Mouse (Mus musculus) midbrain, postnatal 0 days (tissue): ENCODE results near the gene Spop. TPM values are rescaled to one million over a fixed set of nuclear protein-coding genes. Genes with fewer than 3 reads are reported as not detected.

ENCODE experiments used
- ATAC-seq: fragments of 200-750 bp; cut with Nextera tagmentation; 2 replicates; pipeline ENCODE4 v1.8.0; 2017; ENCODE audit warnings: moderate number of reproducible peaks, mild to moderate bottlenecking, moderate TSS enrichment, moderate library complexity; ENCODE audit not compliant: low FRiP score
- DNase-seq: peaks from one replicate; pipeline ENCODE4 v3.0.0-alpha.2; 2015; ENCODE audit warnings: low spot score
- H3K27ac ChIP-seq: fragments of 300-500 bp; sonication (generic); 2 replicates; pipeline ENCODE4 v1.5.1; 2014; ENCODE audit warnings: low read depth, mild to moderate bottlenecking, low read length, mixed read lengths
- H3K27me3 ChIP-seq: fragments of 300-500 bp; sonication (generic); 2 replicates; pipeline ENCODE4 v1.6.1; 2014; ENCODE audit warnings: low read length, control low read depth, mixed read lengths; ENCODE audit not compliant: insufficient read depth
- H3K36me3 ChIP-seq: fragments of 300-500 bp; sonication (generic); 2 replicates; pipeline ENCODE4 v1.6.1; 2014; ENCODE audit warnings: low read length, control low read depth, mixed read lengths; ENCODE audit not compliant: insufficient read depth
- H3K4me1 ChIP-seq: fragments of 300-500 bp; sonication (generic); 2 replicates; pipeline ENCODE4 v1.6.1; 2014; ENCODE audit warnings: mild to moderate bottlenecking, control low read depth, antibody characterized with exemption, low read length, mixed read lengths; ENCODE audit not compliant: insufficient read depth
- H3K4me2 ChIP-seq: fragments of 300-500 bp; sonication (generic); 2 replicates; pipeline ENCODE4 v1.6.1; 2014; ENCODE audit warnings: low read depth, mild to moderate bottlenecking, low read length, mixed read lengths; ENCODE audit not compliant: poor library complexity, severe bottlenecking
- H3K4me3 ChIP-seq: fragments of 300-500 bp; sonication (generic); 2 replicates; pipeline ENCODE4 v1.5.1; 2014; ENCODE audit warnings: low read depth, mild to moderate bottlenecking, low read length, moderate library complexity
- H3K9ac ChIP-seq: fragments of 300-500 bp; sonication (generic); replicated peaks from 2 replicates; pipeline ENCODE4 v1.6.1; 2014; ENCODE audit warnings: mild to moderate bottlenecking, low read length, moderate library complexity, mixed read lengths; ENCODE audit not compliant: poor library complexity, severe bottlenecking
- H3K9me3 ChIP-seq: fragments of 300-500 bp; sonication (generic); 2 replicates; pipeline ENCODE4 v1.6.1; 2016; ENCODE audit warnings: low read length, control low read depth
- CTCF ChIP-seq: IDR thresholded peaks from 2 replicates; pipeline ENCODE4 v1.5.1; 2016; ENCODE audit warnings: antibody characterized with exemption, mild to moderate bottlenecking
- WGBS: fragments of 180-500 bp; shearing (Covaris S2); extraction: QIAGEN DNeasy Blood & Tissue Kit; methylation state at CpG from one replicate; pipeline ENCODE4 v1.1.7; 2014; 5-methylcytosine and 5-hydroxymethylcytosine counted together
- polyA plus RNA-seq: library from polyadenylated mRNA; unstranded; fragments of >200 nt; fragmentation: Nextera tagmentation; extraction: Ambion mirVana; gene quantifications from 2 replicates; pipeline ENCODE4 v1.2.1, GENCODE M21; 2015
- total RNA-seq: library from RNA; depleted of rRNA; stranded (reverse); fragments of >200 nt; gene quantifications from 2 replicates; pipeline ENCODE4 v1.2.3, GENCODE M21; 2014

The Spop gene
- total and polyA plus RNA-seq, 2 experiments from 2014 or later = 54.3 to 231 TPM

DNA sequence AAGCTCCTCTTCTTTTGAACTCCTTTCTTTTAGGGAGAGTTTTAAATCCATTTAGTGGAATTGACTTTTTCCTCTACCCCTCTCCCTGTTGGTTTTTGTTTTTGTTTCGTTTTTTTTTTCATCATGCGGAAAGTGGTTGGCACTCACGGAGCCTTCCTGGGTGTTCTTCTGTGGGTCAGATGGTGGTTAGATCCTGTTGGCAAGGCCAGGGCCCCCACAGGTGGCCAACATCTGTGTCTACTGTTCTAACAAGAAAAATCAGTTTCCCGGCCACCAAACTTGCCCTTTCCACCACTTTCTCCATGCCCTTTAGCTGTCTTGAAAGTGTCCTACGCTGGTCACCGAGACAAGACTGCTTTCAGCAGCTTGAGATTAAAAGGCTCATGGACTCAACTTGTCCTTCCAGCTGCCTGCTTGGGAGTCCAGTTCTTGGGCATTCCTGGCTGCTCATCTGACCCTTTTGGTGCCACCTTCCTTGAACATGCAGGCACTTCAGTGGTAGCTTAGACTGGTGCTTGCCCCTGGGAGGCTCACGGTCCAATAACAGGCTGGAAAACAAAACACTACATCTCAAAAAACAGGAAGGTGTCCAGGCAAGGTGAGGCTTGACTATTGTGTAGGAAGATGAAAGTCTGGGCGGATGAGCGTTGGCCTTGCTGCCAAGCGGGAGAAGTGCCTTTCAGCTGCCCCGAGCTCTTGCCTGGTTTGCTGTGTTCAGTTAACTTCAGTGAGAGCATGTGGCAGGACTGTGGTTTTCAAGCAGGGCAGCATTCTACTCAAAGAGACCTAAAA is 21.0 kb upstream of the Spop start:
- Histone ChIP-seq H3K4me3 (no peak overlapping the region), H3K9ac (no peak overlapping the region), H3K27me3 (no peaks in the 10 kb centered on the region), H3K27ac (no peak overlapping the region), H3K36me3 (peaks cover 31% of the 10 kb centered on the region), H3K4me1 (0 out of 2 replicates have a peak, but pooled peaks cover 4% of the 10 kb centered on the region), H3K9me3 (no peaks in the 10 kb centered on the region), H3K4me2 (no peak overlapping the region)
- 75% methylated on average over 11 of the region's 11 CpGs for WGBS
- TF ChIP-seq CTCF = no peak
- no peak for ATAC-seq
- peak; percentile 27 for DNase-seq

DNA sequence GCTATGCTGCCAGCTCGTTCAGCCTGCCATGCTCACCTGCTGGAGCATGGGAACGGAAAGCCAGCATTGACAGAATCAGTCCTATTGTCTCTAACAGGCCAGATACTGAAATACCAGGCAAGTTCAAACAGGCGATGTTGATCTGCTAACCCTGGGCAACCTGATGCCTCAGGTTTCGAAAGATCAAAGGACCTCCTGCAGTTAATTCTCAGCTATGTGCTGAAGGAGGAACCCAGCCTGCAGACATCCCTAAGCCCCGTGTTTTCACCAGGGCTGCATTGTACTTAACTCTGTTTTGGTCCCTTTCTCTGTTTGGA is 20.4 kb upstream of the Spop start:
- Histone ChIP-seq H3K4me1 (0 out of 2 replicates have a peak, but pooled peaks cover 4% of the 10 kb centered on the region), H3K4me3 (no peak overlapping the region), H3K36me3 (peaks cover 26% of the 10 kb centered on the region), H3K27me3 (no peaks in the 10 kb centered on the region), H3K9me3 (no peaks in the 10 kb centered on the region), H3K9ac (no peak overlapping the region), H3K4me2 (no peak overlapping the region), H3K27ac (no peak overlapping the region)
- ATAC-seq (no peak), DNase-seq (no peak)
- WGBS = 26% methylated on average over 5 of the region's 5 CpGs
- TF ChIP-seq CTCF = no peak

DNA sequence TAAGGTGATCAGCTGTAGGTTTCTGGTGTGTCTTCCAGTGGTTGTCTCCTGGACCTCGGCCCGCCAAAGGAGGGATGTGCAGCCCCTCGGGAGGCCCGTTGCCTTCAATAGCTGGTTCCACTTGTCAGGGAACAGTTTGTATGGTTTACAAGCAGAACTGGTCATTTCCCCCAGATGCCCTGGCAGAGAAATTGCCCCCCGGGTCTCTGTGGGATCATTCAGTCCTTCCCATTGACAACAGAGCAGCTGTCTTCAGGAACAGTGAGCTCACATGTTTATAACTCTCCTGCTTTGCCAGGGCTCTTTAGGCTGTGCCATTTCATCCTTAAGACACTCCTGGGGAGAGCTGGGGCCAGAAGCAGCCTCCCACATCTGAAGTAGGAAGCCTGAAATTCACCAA is 19.8 kb upstream of the Spop start:
- ATAC-seq (no peak), DNase-seq (peak; percentile 58)
- Histone ChIP-seq H3K4me1 (0 out of 2 replicates have a peak, but pooled peaks cover 4% of the 10 kb centered on the region), H3K27me3 (no peaks in the 10 kb centered on the region), H3K27ac (no peak overlapping the region), H3K9me3 (no peaks in the 10 kb centered on the region), H3K4me2 (no peak overlapping the region), H3K36me3 (peaks cover 19% of the 10 kb centered on the region), H3K9ac (no peak overlapping the region), H3K4me3 (no peak overlapping the region)
- 48% methylated on average over 5 of the region's 5 CpGs for WGBS
- no peak for TF ChIP-seq CTCF

DNA sequence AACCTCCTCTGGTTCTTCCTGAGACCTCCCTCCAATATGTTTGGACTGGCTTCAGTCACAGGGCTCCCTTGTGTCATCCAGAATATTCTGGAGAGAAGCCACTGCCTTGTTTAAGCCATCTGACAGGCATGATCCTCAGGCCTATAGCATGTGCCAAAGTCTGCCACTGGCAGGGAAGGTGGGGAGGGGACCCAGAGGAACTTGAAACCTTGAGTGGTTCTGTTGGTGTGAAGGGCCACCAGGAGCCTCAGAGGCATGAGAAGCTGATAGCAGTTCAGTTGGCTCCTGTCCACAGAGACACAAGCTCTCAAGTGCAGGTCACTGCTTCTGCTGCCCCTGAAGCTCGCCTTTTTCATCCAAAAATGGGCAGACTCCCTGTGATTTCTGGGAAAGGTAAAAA is 17.3 kb upstream of the Spop start:
- TF ChIP-seq CTCF = no peak
- 50% methylated on average over 1 of the region's 1 CpGs for WGBS
- Histone ChIP-seq H3K9me3 (no peaks in the 10 kb centered on the region), H3K9ac (no peak overlapping the region), H3K36me3 (peaks cover 2% of the 10 kb centered on the region; the same call in 1 of the 2 replicates), H3K4me2 (no peak overlapping the region), H3K4me1 (0 out of 2 replicates have a peak, but pooled peaks cover 4% of the 10 kb centered on the region), H3K27me3 (no peaks in the 10 kb centered on the region), H3K27ac (no peak overlapping the region), H3K4me3 (no peak overlapping the region)
- ATAC-seq = no peak
- DNase-seq = peak; percentile 30

DNA sequence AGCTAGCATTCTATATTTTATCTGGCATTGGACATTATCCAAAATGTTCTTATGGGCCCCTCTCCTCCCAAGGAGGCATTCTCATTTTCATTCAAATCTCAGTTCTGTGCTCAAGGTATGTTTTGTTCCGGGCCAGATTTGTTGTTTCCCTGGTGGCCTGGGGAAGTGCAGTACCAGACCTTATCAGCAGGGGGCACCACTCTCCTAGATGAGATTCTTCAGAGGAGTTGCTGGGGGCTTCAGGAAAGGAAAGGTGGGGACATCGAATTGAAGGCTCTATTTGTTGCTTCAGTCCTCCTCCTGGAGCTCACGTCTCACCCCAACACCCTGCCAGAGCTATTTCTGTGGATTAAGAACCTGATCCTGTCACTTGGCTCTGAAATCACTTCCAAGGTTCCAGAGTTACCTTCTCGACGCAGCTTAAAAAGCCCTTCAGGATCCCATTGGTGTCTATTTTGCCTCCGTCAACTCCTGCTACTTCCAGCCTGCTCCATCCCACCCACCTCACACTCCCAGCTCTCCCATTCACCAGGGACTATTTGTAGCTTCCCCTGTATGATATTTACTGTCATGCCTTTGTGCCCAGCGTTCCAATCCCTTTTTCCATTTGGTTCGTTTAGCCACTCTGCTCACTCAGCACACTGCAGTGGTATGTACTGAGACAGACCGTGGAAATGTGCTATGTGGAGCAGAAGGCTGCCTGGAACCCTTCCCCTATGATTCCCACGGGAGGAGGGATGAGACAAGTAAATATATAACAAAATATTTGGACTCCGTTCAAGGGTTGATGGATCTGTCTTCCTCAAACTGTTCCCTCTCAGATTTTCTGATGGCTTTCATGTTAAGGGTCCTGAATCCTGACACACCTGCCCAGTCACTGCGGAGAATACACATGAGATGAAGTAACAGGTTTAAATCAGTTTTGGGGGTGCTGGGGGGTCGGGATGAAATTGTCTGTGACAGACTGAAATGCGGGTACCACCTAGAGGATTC is 15.7 kb upstream of the Spop start:
- Histone ChIP-seq H3K9me3 (no peaks in the 10 kb centered on the region), H3K4me2 (no peak overlapping the region), H3K4me1 (0 out of 2 replicates have a peak, but pooled peaks cover 3% of the 10 kb centered on the region), H3K4me3 (no peak overlapping the region), H3K36me3 (no peaks in the 10 kb centered on the region), H3K27me3 (no peaks in the 10 kb centered on the region), H3K9ac (no peak overlapping the region), H3K27ac (no peak overlapping the region)
- ATAC-seq (no peak), DNase-seq (peak; percentile 78)
- WGBS = 56% methylated on average over 14 of the region's 14 CpGs
- TF ChIP-seq CTCF = peak; percentile 95
